Mouse (Mus musculus): ENCODE measurements at regions not wholly inside any gene's neighbourhood (a gene's known extent, or its start where the extent isn't known, plus 50 kb on each side); places are given as distances from the start of the nearest gene placed in this dataset.

DNA sequence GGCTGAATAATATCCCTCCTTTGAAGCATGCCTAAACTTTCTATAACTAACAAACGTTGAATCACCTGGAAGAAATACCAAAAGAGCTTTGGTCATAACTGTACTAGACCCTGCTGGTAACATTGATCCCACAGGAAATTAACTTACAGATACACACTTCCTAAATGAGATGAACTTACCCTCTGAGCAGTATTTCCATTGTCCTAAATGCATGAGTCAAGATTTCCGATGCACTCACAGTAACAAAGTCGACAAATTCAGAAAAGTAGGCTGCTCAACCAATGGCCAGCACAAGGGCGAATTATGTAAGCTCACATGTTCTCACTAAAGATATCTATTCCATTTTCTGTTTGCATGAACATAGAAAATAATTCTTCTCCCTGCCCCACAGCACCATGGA lies 57.4 kb upstream of the Parp8 start:
- Histone ChIP-seq H3K4me1 (ENCODE audit: insufficient read depth) (no peaks in the 10 kb centered on the region), H3K9me3 (ENCODE audit: low read length) (no peaks in the 10 kb centered on the region), H3K27ac (ENCODE audit: low read depth) (no peak overlapping the region), H3K4me3 (ENCODE audit: low read depth, low read length) (no peak overlapping the region), H3K4me2 (ENCODE audit: low read depth, low read length) (no peak overlapping the region), H3K9ac (replicated peaks) (no peak overlapping the region), H3K36me3 (replicated peaks; ENCODE audit: insufficient read depth, low read length) (no peaks in the 10 kb centered on the region), H3K27me3 (ENCODE audit: insufficient read depth, low read length) (no peaks in the 10 kb centered on the region)
- TF ChIP-seq EP300 (IDR thresholded peaks at IDR 0.05; ENCODE audit: low read depth) (no peak), CTCF (IDR thresholded peaks at IDR 0.05; ENCODE audit: low read depth) (no peak)
- no peak for DNase-seq
- ATAC-seq, result 0 out of 2 replicates have a peak, but pooled peaks have one; percentile 27
- 68% methylated on average over 4 of the region's 4 CpGs for WGBS (ENCODE audit: insufficient replicate concordance)

DNA sequence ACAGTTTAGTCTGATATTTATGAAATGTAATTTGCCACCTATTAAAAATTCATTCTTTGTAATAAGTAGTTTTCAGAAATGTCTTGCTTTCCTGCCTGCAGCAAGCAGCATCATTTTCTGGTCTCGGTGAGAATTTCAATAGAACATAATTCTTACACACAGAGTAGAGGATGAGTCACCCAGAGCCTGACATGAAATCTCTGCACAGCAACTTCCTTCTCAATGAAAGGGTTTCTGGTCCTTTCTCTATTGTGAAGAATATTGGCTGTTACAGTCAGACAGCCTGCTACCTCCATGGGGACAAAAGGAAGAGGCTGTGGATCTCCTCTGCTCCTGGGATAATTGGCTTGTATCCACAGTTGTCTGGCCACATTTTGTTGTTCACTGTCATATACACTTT lies 54.0 kb upstream of the Parp8 start:
- TF ChIP-seq CTCF (IDR thresholded peaks at IDR 0.05; ENCODE audit: low read depth) (no peak), EP300 (IDR thresholded peaks at IDR 0.05; ENCODE audit: low read depth) (no peak)
- Histone ChIP-seq H3K36me3 (replicated peaks; ENCODE audit: insufficient read depth, low read length) (no peaks in the 10 kb centered on the region), H3K9me3 (ENCODE audit: low read length) (no peaks in the 10 kb centered on the region), H3K4me1 (ENCODE audit: insufficient read depth) (no peaks in the 10 kb centered on the region), H3K27ac (ENCODE audit: low read depth) (no peak overlapping the region), H3K27me3 (ENCODE audit: insufficient read depth, low read length) (no peaks in the 10 kb centered on the region), H3K9ac (replicated peaks) (no peak overlapping the region), H3K4me3 (ENCODE audit: low read depth, low read length) (no peak overlapping the region), H3K4me2 (ENCODE audit: low read depth, low read length) (no peak overlapping the region)
- no peak for ATAC-seq
- no peak for DNase-seq
- 69% methylated on average over 1 of the region's 1 CpGs for WGBS (ENCODE audit: insufficient replicate concordance)
